Mouse (Mus musculus) layer of hippocampus, adult 8-10 months (tissue): ENCODE data around the gene Gm15737. TPM values are rescaled to one million over a fixed set of nuclear protein-coding genes. Genes with fewer than 3 reads are reported as not detected.

ENCODE experiments used
- DNase-seq, 2 experiments: peaks; one replicate each; pipeline ENCODE4 v3.0.0; 2022; ENCODE audit warnings: low spot score in 2 of 2
- total RNA-seq, 4 experiments: library from RNA; stranded (reverse); gene quantifications; 2 replicates each; pipeline ENCODE4 v1.2.4; 2022

The Gm15737 gene
- total RNA-seq, 4 experiments from 2014 or later = not detected

GRCm38 (mm10) chr6:92875340-92875739, 6.2 kb downstream of the Gm15737 start:
- no peak for DNase-seq

- no peak for DNase-seq
Measured at GRCm38 (mm10) chr6:92876121-92876520, 7.0 kb downstream of the Gm15737 start.

- no peak for DNase-seq
Measured at GRCm38 (mm10) chr6:92877236-92877635, 8.1 kb downstream of the Gm15737 start.

- no peak for DNase-seq
Measured at GRCm38 (mm10) chr6:92878771-92879170, 9.6 kb downstream of the Gm15737 start.

- DNase-seq = no peak
Measured at GRCm38 (mm10) chr6:92879700-92880265, 10.6 kb downstream of the Gm15737 start.

- no peak for DNase-seq
Measured at GRCm38 (mm10) chr6:92882446-92882845, 13.3 kb downstream of the Gm15737 start.

- DNase-seq = no peak
Measured at GRCm38 (mm10) chr6:92883131-92883900, 14.2 kb downstream of the Gm15737 start.

GRCm38 (mm10) chr6:92891535-92891934, 22.4 kb downstream of the Gm15737 start:
- no peak for DNase-seq

- DNase-seq = no peak
Measured at GRCm38 (mm10) chr6:92904037-92904436, 34.9 kb downstream of the Gm15737 start.

GRCm38 (mm10) chr6:92904491-92904890, 35.3 kb downstream of the Gm15737 start:
- DNase-seq = no peak

- DNase-seq = no peak
Measured at GRCm38 (mm10) chr6:92905922-92906321, 36.8 kb downstream of the Gm15737 start.

GRCm38 (mm10) chr6:92909361-92909760, 40.2 kb downstream of the Gm15737 start:
- no peak for DNase-seq

GRCm38 (mm10) chr6:92910611-92911010, 41.5 kb downstream of the Gm15737 start:
- no peak for DNase-seq

GRCm38 (mm10) chr6:92920938-92921689, 52.0 kb downstream of the Gm15737 start:
- no peak for DNase-seq

- DNase-seq = no peak
Measured at GRCm38 (mm10) chr6:92921843-92922242, 52.7 kb downstream of the Gm15737 start.

GRCm38 (mm10) chr6:92924536-92924935, 55.4 kb downstream of the Gm15737 start:
- DNase-seq = no peak

- DNase-seq = no peak
Measured at GRCm38 (mm10) chr6:92928261-92928660, 59.1 kb downstream of the Gm15737 start.

Other genes starting within 250 kb of the Gm15737 start
- gene Prickle2, start 163.2 kb upstream of the Gm15737 start, total RNA-seq = 100 to 1,000 TPM; 166 to 201 (median 186) TPM
- under 1 TPM in 2 of 4 experiments, not detected in 2; 0.22 to 0.34 TPM for gene A730049H05Rik, start 52.9 kb upstream of the Gm15737 start, total RNA-seq
- gene Adamts9, start 74.1 kb downstream of the Gm15737 start, total RNA-seq = 1 to 10 TPM; 8.3 to 10.0 (median 8.8) TPM